Mouse (Mus musculus) splenic B cell, adult 2 months (primary cell): ENCODE measurements at regions not wholly inside any gene's neighbourhood (a gene's known extent, or its start where the extent isn't known, plus 50 kb on each side); places are given as distances from the start of the nearest gene placed in this dataset.

Source experiments
- DNase-seq: peaks from one replicate; pipeline ENCODE4 v3.0.0-alpha.2; 2011; ENCODE audit warnings: low read depth, low spot score
- H3K27me3 ChIP-seq: 2 replicates; pipeline ENCODE4 v1.6.1; 2012; ENCODE audit warnings: mild to moderate bottlenecking, low read length, moderate library complexity, mixed read lengths; ENCODE audit not compliant: control insufficient read depth, poor library complexity, insufficient read depth, severe bottlenecking
- H3K36me3 ChIP-seq: 2 replicates; pipeline ENCODE4 v1.6.1; 2012; ENCODE audit warnings: mild to moderate bottlenecking, low read length, moderate library complexity, mixed read lengths; ENCODE audit not compliant: control insufficient read depth, poor library complexity, insufficient read depth, severe bottlenecking

GRCm38 (mm10) chr7:111241538-111241937 lies 158.7 kb upstream of the Eif4g2 start:
- DNase-seq, result peak; percentile 20
- H3K27me3 ChIP-seq, result no peaks in the 10 kb centered on the region
- no peaks in the 10 kb centered on the region for H3K36me3 ChIP-seq

- DNase-seq, result no peak
- H3K36me3 ChIP-seq, result no peaks in the 10 kb centered on the region
- no peaks in the 10 kb centered on the region for H3K27me3 ChIP-seq
Measured at GRCm38 (mm10) chr7:111240234-111240826, 157.5 kb upstream of the Eif4g2 start.

GRCm38 (mm10) chr7:111237819-111238218 lies 155.0 kb upstream of the Eif4g2 start:
- Histone ChIP-seq H3K36me3 (no peaks in the 10 kb centered on the region), H3K27me3 (no peaks in the 10 kb centered on the region)
- no peak for DNase-seq

GRCm38 (mm10) chr7:111230630-111231029 lies 147.8 kb upstream of the Eif4g2 start:
- DNase-seq, result no peak
- H3K36me3 ChIP-seq, result no peaks in the 10 kb centered on the region
- no peaks in the 10 kb centered on the region for H3K27me3 ChIP-seq

GRCm38 (mm10) chr7:111227082-111227481 lies 144.3 kb upstream of the Eif4g2 start:
- no peaks in the 10 kb centered on the region for H3K27me3 ChIP-seq
- H3K36me3 ChIP-seq, result no peaks in the 10 kb centered on the region
- DNase-seq, result no peak

- no peak for DNase-seq
- H3K36me3 ChIP-seq, result no peaks in the 10 kb centered on the region
- no peaks in the 10 kb centered on the region for H3K27me3 ChIP-seq
Measured at GRCm38 (mm10) chr7:111226026-111226656, 143.3 kb upstream of the Eif4g2 start.

GRCm38 (mm10) chr7:111215586-111215985 lies 132.8 kb upstream of the Eif4g2 start:
- Histone ChIP-seq H3K27me3 (no peaks in the 10 kb centered on the region), H3K36me3 (no peaks in the 10 kb centered on the region)

GRCm38 (mm10) chr7:111214226-111214906 lies 131.5 kb upstream of the Eif4g2 start:
- Histone ChIP-seq H3K27me3 (no peaks in the 10 kb centered on the region), H3K36me3 (no peaks in the 10 kb centered on the region)
- DNase-seq, result no peak

More at GRCm38 (mm10) chr7:111215586-111215985, 132.8 kb upstream of the Eif4g2 start:
- no peak for DNase-seq

GRCm38 (mm10) chr7:111212188-111212587 lies 129.4 kb upstream of the Eif4g2 start:
- H3K36me3 ChIP-seq, result no peaks in the 10 kb centered on the region
- H3K27me3 ChIP-seq, result no peaks in the 10 kb centered on the region
- DNase-seq, result no peak

- no peaks in the 10 kb centered on the region for H3K27me3 ChIP-seq
- no peaks in the 10 kb centered on the region for H3K36me3 ChIP-seq
- DNase-seq, result no peak
Measured at GRCm38 (mm10) chr7:111211641-111212040, 128.8 kb upstream of the Eif4g2 start.

GRCm38 (mm10) chr7:111210282-111210681 lies 127.5 kb upstream of the Eif4g2 start:
- no peaks in the 10 kb centered on the region for H3K36me3 ChIP-seq
- no peak for DNase-seq
- no peaks in the 10 kb centered on the region for H3K27me3 ChIP-seq

GRCm38 (mm10) chr7:111205876-111206275 lies 123.0 kb upstream of the Eif4g2 start:
- H3K27me3 ChIP-seq, result no peaks in the 10 kb centered on the region
- no peak for DNase-seq
- no peaks in the 10 kb centered on the region for H3K36me3 ChIP-seq

GRCm38 (mm10) chr7:111198608-111199355 lies 116.0 kb upstream of the Eif4g2 start:
- Histone ChIP-seq H3K27me3 (no peaks in the 10 kb centered on the region), H3K36me3 (no peaks in the 10 kb centered on the region)
- DNase-seq, result no peak

- Histone ChIP-seq H3K27me3 (no peaks in the 10 kb centered on the region), H3K36me3 (no peaks in the 10 kb centered on the region)
- DNase-seq, result no peak
Measured at GRCm38 (mm10) chr7:111191674-111192073, 108.8 kb upstream of the Eif4g2 start.

- H3K27me3 ChIP-seq, result no peaks in the 10 kb centered on the region
- DNase-seq, result no peak
Measured at GRCm38 (mm10) chr7:111191216-111191615, 108.4 kb upstream of the Eif4g2 start.

More at GRCm38 (mm10) chr7:111191216-111191615, 108.4 kb upstream of the Eif4g2 start:
- no peaks in the 10 kb centered on the region for H3K36me3 ChIP-seq
